Mouse (Mus musculus): ENCODE measurements around the gene 1500009L16Rik.

1500009L16Rik gene

GRCm38 (mm10) chr10:83722579-83723031, at the start of gene 1500009L16Rik:
TSS of gene 1500009L16Rik (plus strand) at chr10:83722865.
- under 1% methylated on average over 37 of the region's 37 CpGs for WGBS

DNA sequence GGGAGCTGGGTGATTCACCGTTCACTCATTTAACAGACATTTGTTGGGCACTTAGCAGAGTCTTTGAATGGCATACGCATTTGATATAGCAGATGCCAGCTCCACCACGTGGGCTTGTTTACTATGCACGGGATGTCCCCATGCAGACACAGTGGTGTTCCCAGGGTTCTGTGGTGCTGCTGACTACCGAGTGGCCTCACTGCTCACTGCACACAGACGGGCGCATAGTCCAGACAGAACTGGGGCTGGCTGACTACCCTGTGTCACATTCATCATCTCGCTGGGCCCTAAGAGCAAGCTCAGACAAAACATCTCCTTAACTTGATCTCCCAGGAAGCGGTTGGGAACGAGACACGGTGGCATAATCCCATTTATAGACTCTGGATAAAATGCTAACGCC, 41.3 kb upstream of the 1500009L16Rik start:
- 53% methylated on average over 12 of the region's 12 CpGs for WGBS

DNA sequence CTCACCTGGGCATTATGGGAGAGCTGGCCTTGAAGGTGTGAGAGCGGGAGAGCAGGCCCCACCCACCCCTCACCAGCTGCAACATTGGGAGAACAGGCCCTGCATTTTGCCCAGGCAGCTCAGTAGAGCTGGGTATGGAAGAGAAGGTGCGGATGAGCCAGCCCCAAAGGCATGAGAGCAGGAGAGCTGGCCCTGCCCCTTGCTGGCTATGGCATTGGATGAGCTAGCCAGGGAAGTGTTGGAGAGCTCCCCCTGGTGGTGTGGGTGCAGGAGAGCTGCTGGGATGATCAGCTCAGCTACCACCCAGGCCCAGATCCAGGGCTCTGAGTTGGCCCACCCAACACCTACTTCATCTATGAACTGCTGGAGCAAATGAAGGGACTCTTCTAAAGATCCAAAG, 34.5 kb upstream of the 1500009L16Rik start:
- WGBS: 84% methylated on average over 2 of the region's 2 CpGs

GRCm38 (mm10) chr10:83692175-83692895, 30.3 kb upstream of the 1500009L16Rik start:
- WGBS: 87% methylated on average over 11 of the region's 11 CpGs

DNA sequence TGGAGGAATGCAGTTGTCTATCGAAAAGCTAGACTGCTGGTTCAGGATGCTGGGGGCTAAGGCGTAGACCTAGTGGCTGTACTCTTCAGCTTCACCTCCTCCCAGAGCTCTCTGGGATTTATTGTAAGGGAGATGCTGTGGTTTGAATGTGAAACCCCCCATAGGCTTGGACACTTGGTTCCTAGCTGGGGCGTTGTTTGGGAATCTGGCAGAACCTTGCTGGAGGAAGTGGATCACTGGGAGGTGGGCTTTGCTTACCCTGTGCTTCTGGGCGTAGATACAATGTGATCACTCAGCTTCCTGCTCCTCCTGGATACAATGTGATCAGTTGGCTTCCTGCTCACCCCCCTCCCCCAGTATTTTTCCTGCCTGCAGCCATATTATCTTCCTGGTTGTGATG, 26.4 kb upstream of the 1500009L16Rik start:
- WGBS: 87% methylated on average over 4 of the region's 4 CpGs

DNA sequence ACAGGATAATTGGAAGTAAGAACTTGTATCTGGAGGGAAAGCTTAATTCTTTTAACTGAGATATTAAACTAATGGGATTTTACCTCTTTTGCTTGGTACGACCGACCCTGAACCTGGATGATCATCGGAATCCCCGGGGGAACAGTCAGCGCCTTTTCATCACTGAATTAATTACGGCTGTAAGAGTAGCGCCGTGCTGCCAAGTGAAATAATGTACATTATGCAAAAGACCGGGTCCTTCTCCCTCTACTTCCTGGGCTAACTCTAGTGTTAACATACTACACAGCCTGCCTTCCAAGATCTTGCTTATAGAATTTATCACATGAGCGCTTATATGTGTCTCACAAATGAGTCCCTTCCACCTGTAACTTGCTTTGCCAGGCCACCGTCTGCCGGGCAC, 16.0 kb upstream of the 1500009L16Rik start:
- 83% methylated on average over 12 of the region's 12 CpGs for WGBS

- 73% methylated on average over 3 of the region's 3 CpGs for WGBS
Measured at GRCm38 (mm10) chr10:83709920-83710319, 12.7 kb upstream of the 1500009L16Rik start.

GRCm38 (mm10) chr10:83711769-83712168, 10.9 kb upstream of the 1500009L16Rik start:
- WGBS: 71% methylated on average over 10 of the region's 10 CpGs

DNA sequence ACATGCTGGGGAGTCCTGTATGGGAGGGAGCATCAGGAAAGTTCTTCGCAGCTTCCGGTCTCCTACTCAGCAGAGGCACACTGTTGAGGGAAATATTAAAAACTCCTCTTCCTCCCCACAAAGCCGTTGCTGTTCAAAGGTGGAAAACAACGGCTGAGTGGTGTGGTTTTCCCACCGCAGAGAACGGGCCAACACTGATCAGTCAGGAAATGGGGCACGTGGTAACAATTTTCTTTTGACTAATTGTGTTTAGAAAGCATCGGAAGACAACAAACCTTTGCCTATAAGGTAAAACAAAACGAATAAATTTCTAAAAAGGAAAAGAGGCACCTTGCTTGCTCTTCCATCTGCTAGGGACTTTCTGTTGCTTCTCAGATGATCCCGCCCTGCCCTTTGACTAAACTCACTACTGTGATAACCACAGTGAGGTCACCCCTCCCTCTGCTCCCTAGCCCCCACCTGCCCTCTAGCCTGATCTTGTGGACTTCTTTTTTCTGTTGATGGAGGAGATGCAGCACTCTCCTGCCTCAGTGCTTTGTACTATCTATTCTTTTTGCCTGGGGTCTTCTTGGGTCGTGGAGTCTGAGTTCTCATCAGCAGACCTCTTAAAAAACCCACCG, 3.7 kb upstream of the 1500009L16Rik start:
- 84% methylated on average over 12 of the region's 12 CpGs for WGBS

DNA sequence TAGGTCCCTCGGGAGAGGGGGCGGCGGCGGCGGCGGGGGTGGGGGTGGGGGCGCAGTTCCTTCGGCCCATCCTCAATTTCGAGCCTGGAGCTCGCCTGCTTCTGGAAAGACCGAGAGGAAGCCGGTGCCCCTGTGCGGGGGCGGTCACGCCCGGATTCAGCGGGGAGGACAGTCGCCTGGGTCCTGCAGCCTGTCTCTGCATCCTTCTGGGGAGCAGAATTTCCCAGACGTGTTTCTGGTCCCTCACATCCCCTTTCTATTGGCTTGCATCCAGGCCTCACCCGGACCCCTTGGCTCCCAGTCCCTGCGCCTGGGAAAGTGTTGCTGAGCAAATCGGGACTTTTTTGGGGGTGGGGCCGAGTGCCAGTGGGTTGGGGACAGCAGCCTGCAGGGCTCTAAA, 390 bp downstream of the 1500009L16Rik start:
- WGBS: 1% methylated on average over 23 of the region's 23 CpGs

GRCm38 (mm10) chr10:83724351-83725059, 1.8 kb downstream of the 1500009L16Rik start:
- WGBS: 77% methylated on average over 15 of the region's 15 CpGs

GRCm38 (mm10) chr10:83726164-83726563, 3.5 kb downstream of the 1500009L16Rik start:
- WGBS: 60% methylated on average over 11 of the region's 11 CpGs

DNA sequence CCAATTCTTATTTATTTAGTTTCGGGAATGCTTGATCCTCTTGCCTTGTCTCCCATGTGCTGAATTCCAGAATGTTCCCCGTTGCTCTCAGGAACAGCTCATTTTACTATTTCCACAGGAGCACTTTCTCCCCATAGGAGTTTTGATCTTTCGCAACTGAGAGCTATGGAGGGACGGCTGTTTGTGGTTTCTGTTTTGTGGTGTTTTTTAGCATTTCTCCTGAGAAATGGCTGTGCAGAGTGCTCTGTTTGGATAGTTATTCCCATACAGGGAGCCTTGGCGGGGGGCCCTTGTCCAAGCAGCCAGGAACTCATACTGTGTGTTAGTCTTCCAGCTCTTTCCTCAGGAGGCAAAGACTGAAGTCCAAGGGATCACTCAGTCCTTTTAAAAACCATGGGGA, 5.2 kb downstream of the 1500009L16Rik start:
- WGBS: 85% methylated on average over 5 of the region's 5 CpGs

- 83% methylated on average over 6 of the region's 6 CpGs for WGBS
Measured at GRCm38 (mm10) chr10:83728529-83728928, 5.9 kb downstream of the 1500009L16Rik start.

DNA sequence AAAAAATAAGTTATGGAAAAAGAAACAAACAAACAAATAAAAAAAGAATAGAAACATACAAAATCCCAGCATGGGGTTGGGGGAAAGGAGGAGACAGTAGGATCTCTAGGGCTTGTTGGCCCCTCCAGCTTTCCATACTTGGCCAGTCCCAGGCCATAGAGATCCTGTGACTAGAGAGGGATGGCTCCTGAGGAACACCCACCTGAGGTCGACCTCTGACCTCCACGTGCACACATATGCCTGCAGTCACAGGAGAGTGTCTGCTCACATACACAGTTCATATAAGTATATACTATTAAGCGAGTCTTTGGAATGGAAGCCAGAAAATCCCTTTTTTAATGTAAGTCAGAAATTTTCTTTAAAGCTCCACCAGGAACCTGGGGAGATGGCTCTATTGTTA, 6.4 kb downstream of the 1500009L16Rik start:
- 78% methylated on average over 3 of the region's 3 CpGs for WGBS

DNA sequence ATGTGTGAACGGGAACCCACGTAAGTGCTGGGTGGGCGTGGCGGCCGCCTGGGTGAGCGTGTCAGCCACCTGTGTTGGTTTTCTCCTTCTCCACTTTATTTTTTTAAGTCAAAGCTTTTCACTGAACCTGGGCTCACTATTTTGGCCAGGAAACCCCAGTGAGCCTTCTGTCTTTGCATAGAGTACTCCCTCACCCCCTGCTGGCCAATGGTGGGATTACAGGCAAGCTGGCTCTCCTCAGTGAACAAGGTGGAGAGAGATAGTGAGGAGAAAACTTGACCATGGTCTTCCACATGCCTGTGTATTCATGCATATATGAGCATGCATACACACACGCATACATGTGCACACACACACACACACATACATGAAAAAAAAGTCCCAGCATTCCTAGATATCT, 6.8 kb downstream of the 1500009L16Rik start:
- 27% methylated on average over 7 of the region's 7 CpGs for WGBS

DNA sequence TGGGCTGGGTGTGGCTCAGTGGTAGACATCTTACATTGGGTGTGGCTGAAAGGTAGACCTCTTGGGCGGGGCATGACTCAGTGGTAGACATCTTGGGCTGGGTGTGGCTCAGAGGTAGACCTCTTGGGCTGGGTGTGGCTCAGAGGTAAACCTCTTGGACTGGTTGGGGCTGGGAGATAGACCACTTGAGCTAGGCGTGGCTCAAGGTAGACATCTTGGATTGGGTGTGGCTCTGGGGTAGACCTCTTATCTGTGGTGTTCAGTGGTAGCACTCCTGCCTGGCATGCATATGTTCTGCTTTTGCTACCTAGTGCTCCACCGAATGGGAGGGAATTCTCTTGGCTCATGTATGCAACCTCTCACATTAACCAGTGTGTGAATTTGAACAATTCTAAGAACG, 11.1 kb downstream of the 1500009L16Rik start:
- 79% methylated on average over 4 of the region's 4 CpGs for WGBS

DNA sequence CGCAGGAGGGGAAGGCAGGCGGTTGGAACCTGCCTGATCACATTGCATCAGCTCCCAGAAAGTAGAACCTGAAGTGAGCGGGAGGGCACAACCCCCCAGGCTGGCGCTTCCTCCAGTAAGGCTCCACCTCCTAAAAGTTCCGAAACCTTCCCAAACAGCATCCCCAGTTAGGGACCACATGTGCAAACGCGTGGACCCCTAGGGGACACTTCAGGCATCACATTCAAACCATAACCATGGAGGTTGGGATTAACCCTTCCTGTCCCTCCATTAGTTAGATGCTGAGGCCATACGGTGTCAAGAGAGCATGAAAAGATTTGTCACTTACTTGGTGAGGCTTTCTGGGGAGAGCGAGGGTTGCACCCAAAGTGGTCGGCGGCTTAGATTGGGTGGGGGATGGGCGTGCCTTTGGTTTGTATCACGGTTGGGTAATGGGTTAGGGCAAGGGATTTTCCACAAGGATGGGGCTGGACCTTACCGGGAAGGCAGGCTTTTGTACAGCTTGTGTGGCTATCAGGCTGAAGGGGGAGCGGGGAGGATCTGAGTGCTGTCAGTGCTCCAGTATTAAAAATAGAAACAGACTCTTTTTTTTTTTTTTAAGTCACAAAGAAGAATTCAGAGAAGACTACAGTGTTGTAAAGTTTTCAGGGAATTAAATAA, 16.5 kb downstream of the 1500009L16Rik start:
- WGBS: 84% methylated on average over 15 of the region's 15 CpGs

DNA sequence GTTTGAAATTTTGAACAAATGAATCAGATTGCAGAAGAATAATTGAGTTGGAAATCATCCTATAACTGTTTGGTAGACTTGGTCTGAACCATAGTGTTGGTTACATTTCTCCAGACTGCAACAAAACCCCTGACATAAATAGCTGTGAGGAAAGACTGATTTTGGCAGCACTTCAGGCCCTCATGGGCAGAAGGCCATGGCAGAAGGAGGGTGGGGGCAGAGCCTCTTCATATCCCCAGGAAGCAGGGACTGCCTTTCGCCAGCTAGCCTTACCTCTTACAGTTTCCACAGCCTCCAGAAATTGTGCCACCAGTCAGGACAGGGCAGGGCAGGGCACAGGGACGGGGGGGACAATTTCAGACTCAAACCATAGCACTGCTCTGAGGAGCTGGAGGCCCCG, 22.0 kb downstream of the 1500009L16Rik start:
- WGBS: 72% methylated on average over 3 of the region's 3 CpGs

DNA sequence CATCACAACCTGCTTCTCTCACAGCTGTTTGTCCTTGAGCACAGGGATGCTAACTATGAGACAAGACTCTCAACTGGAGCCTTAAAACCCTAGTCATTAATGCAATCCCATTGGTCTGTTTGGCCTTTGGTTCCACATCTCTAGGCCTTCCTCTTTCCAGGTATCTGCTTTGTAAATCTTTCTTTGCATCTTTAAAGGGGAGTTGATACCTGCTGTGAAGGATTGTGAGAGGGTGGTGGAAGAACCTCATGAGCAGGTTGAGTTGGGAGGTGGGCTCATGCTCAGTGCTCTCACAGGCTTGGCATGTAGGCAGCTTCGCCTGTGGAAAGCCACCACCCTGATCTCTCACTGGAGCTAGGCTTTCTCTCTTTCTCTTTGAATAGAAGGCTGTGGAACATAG, 30.4 kb downstream of the 1500009L16Rik start:
- WGBS: 95% methylated on average over 1 of the region's 1 CpGs

DNA sequence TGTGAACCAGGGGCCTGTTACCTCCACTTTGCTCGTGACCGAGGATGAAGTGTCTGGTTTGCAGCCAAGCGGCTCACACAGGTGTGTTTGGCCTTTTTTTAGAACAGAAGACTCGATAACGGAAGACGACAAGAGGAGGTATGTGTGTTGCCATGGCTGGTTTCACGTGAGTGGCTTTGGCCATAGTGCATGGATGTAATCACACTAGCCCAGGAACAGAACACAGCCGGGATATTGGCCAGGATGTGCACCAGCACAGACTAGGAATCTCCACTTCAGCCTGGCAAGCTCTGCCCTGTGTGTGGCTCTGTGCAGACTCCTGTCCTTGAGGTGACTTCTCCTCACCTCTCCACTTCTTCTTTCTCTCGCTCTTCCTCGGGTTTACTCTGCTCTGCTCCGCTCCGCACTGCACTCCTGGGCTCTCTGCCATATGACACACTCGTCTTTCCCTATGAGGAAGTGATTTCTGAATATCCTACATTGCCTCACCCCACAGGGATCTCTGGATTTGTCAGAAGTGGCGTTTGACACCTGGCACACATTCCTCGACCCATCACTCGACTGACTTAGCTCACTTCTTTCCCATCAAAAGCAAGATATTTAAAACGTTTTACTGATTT, 34.8 kb downstream of the 1500009L16Rik start:
- WGBS: 75% methylated on average over 17 of the region's 17 CpGs

DNA sequence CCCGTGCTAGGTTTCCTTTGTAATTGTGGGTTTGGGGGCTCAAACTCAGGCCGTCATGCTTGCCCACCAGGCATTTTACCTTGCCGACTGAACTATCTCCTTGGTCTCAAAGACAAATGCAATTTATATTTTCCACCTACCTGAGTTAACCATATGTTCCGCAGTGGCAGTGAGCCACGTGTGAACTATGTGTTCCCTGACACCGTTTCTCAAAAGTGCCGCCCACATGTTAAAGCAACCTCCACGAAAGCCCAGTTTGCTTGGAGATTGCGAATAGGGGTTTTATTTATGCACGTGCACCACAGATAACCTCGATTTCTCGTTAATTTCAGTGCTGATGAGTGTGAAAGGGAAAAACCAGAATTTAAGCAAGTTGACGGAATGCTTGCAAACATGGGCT, 36.1 kb downstream of the 1500009L16Rik start:
- 48% methylated on average over 13 of the region's 13 CpGs for WGBS
